8 mouse cellular contexts compared by ENCODE assay signal in the genomic region with DNA sequence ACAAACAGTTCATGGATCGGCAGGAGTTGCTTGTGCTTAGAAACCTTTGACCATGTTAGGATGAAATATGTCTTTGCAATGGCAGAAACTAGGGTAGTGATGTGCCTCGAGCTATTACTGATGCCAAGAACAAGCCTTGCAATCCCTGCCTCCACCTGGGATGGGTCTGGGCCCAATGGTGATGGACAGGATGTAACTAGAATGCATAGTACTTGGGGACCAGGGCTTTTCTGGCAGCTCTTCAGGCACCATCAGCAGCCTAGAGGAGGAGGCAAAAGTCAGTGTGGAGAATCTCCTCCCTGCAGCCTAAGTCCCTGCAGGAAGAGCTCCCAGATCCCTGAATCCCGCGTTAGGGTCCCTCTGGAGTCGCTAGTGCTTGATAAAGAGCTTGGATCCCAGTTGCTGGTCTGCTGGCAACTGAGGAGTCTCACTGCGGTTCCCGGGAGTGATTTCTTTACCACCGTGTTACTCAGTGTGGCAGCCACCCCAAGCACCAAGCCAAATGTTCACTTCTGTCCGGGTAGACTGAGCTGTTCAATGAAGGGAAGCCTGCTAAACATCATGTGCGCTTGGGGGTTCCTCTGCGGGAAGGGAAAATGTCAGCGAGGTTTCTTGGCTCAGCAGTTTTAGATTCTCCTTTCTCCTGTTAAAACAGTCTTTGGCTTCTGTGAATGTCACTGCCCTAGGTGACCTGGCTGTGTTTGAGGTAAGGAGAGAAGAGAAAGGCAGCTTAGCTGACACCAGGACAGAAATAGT. TPM values are rescaled to one million over a fixed set of nuclear protein-coding genes. Genes with fewer than 3 reads are reported as not detected.
DNase-seq lines count a peak whose midpoint lies in the region; ATAC-seq and TF ChIP-seq lines count a peak whose summit lies in the region.

No protein-coding gene starts in this region.

- H3K9ac ChIP-seq in lung, embryonic 15.5 days: no peak overlapping the region
- no peak overlapping the region for H3K9ac ChIP-seq in heart, embryonic 14.5 days (ENCODE audit: low read length)
- no peak overlapping the region for H3K9ac ChIP-seq in limb, embryonic 14.5 days (ENCODE audit: low read depth, low read length, severe bottlenecking)

- no peak for TF ChIP-seq POLR2A in limb, embryonic 14.5 days (IDR thresholded peaks at IDR 0.05; ENCODE audit: borderline replicate concordance, extremely low read depth, insufficient read depth, insufficient read length)

- peaks cover 18% of the 10 kb centered on the region for H3K27me3 ChIP-seq in lung, embryonic 15.5 days
- H3K27me3 ChIP-seq in heart, embryonic 14.5 days (ENCODE audit: control insufficient read depth, insufficient read depth, low read length): peaks cover 34% of the 10 kb centered on the region
- H3K27me3 ChIP-seq in limb, embryonic 14.5 days (ENCODE audit: control insufficient read depth, insufficient read depth, low read length): peaks cover 26% of the 10 kb centered on the region

- no peak for DNase-seq in lung, postnatal 14 days
- peak; percentile 13 for DNase-seq in cerebellum, adult 8-10 months
- no peak for DNase-seq in limb, embryonic 14.5 days (ENCODE audit: low spot score)
- no peak for DNase-seq in ovary, adult 18-20 months (ENCODE audit: low spot score)
- DNase-seq in layer of hippocampus, postnatal 10 days (ENCODE audit: low spot score in 2 of 2): no peak

- 40% methylated on average over 12 of the region's 12 CpGs for WGBS in lung, embryonic 15.5 days
- WGBS in heart, embryonic 14.5 days: 27% methylated on average over 12 of the region's 12 CpGs
- 31% methylated on average over 12 of the region's 12 CpGs for WGBS in limb, embryonic 14.5 days

- peak overlapping the region; percentile 92 for H3K4me2 ChIP-seq in lung, embryonic 15.5 days
- H3K4me2 ChIP-seq in heart, embryonic 14.5 days (ENCODE audit: low read length): peak overlapping the region; percentile 99
- H3K4me2 ChIP-seq in limb, embryonic 14.5 days (replicated peaks; ENCODE audit: low read depth, low read length, severe bottlenecking): peak overlapping the region; percentile 8

- ATAC-seq in lung, embryonic 15.5 days (ENCODE audit: borderline replicate concordance, extremely low read depth, low FRiP score, low TSS enrichment): no peak
- no peak for ATAC-seq in heart, embryonic 14.5 days (ENCODE audit: insufficient number of reproducible peaks, insufficient read depth, low FRiP score, low read depth)
- ATAC-seq in limb, embryonic 14.5 days (ENCODE audit: low FRiP score, low read depth): no peak
- no peak for ATAC-seq in megakaryocyte-erythroid progenitor cell, adult 5-6 weeks (replicated peaks; ENCODE audit: low FRiP score, low TSS enrichment, poor library complexity, severe bottlenecking)

- H3K27ac ChIP-seq in lung, embryonic 15.5 days: no peak overlapping the region
- H3K27ac ChIP-seq in heart, embryonic 14.5 days (replicated peaks in 1 of 2; ENCODE audit: control insufficient read depth in 1 of 2, insufficient read depth in 1 of 2, low read depth in 2 of 2, low read length in 2 of 2): no peak overlapping the region
- H3K27ac ChIP-seq in limb, embryonic 14.5 days (replicated peaks; ENCODE audit: low read depth, low read length): no peak overlapping the region

- H3K4me3 ChIP-seq in lung, embryonic 15.5 days: peak overlapping the region; percentile 55
- peak overlapping the region in 1 of 2 experiments; percentile 59; a peak in 2 of 4 replicates for H3K4me3 ChIP-seq in heart, embryonic 14.5 days (ENCODE audit: control insufficient read depth in 1 of 2, insufficient read depth in 1 of 2, low read depth in 1 of 2, low read length in 2 of 2)
- H3K4me3 ChIP-seq in limb, embryonic 14.5 days (replicated peaks; ENCODE audit: low read length): peak overlapping the region; percentile 57

- H3K36me3 ChIP-seq in lung, embryonic 15.5 days: no peaks in the 10 kb centered on the region
- no peaks in the 10 kb centered on the region for H3K36me3 ChIP-seq in heart, embryonic 14.5 days (ENCODE audit: control insufficient read depth, insufficient read depth, low read length)
- no peaks in the 10 kb centered on the region for H3K36me3 ChIP-seq in limb, embryonic 14.5 days (ENCODE audit: control insufficient read depth, insufficient read depth, low read length)

- no peaks in the 10 kb centered on the region for H3K9me3 ChIP-seq in lung, embryonic 15.5 days
- H3K9me3 ChIP-seq in heart, embryonic 14.5 days (ENCODE audit: control insufficient read depth, low read length): no peaks in the 10 kb centered on the region
- no peaks in the 10 kb centered on the region for H3K9me3 ChIP-seq in limb, embryonic 14.5 days (ENCODE audit: control insufficient read depth, low read length)

- peaks cover 33% of the 10 kb centered on the region for H3K4me1 ChIP-seq in lung, embryonic 15.5 days
- H3K4me1 ChIP-seq in heart, embryonic 14.5 days (ENCODE audit: control insufficient read depth in 2 of 2, insufficient read depth in 2 of 2, low read length in 2 of 2): peaks cover 9 to 10% of the 10 kb centered on the region in 2 experiments; a peak in 3 of 4 replicates
- peaks cover 14% of the 10 kb centered on the region; the same call in 1 of the 2 replicates for H3K4me1 ChIP-seq in limb, embryonic 14.5 days (ENCODE audit: control insufficient read depth, insufficient read depth, low read length)

RNA-seq across cellular contexts. Expression of gene Tnfrsf11a, which starts 1.1 kb away (rescaled TPM):
- polyA plus RNA-seq in lung, embryonic 15.5 days (2015; fragmentation: Nextera tagmentation; extraction: Ambion mirVana): 2.4 and 2.8 TPM in 2 replicates
- polyA plus RNA-seq in heart, embryonic 14.5 days (2014; fragmentation: Nextera tagmentation; extraction: Ambion mirVana): 0.34 and 0.77 TPM in 2 replicates
- 1.8 and 2.2 TPM in 2 replicates for polyA plus RNA-seq in limb, embryonic 14.5 days (2012; rRNA removed)
- polyA plus RNA-seq in limb, embryonic 14.5 days (2014; fragmentation: Nextera tagmentation; extraction: Ambion mirVana): 1.6 TPM in 2 replicates
- 0.30 TPM in 1 of 2 replicates, not detected in the other for total RNA-seq in megakaryocyte-erythroid progenitor cell, adult 5-6 weeks (2014; fragmentation: Nextera tagmentation)
- total RNA-seq in megakaryocyte-erythroid progenitor cell, adult 5-6 weeks (2017): 0.11 TPM in 1 of 2 replicates, not detected in the other
- 1 to 10 TPM; 5.0 to 5.2 TPM for total RNA-seq in layer of hippocampus, postnatal 10 days (2021)

Comparison
In these comparisons a context has a peak if more than half of its experiments do, and no peak if none do; other contexts are left out.
1. H3K4me2 ChIP-seq: peak in every context shown above with its lines; median percentile 99 in heart, embryonic 14.5 days; 92 in lung, embryonic 15.5 days; 8 in limb, embryonic 14.5 days.